Mouse (Mus musculus) heart, adult 9 months (tissue): Measurements from ENCODE around the gene Lpcat2b.
"Not testable (repeated sequence)": the region's sequence is repeated elsewhere in the genome, so short reads cannot be mapped to it uniquely, and the experiment has no call there.

Experiments
- DNase-seq, 2 experiments: peaks; one replicate each; pipeline ENCODE4 v3.0.0; 2022; ENCODE audit warnings: low spot score in 2 of 2

Lpcat2b gene

GRCm38 (mm10) chr5:107431249-107431648 is at the start of gene Lpcat2b:
Gene Lpcat2b (plus strand): TSS chr5:107431549.
- no peak for DNase-seq

DNA sequence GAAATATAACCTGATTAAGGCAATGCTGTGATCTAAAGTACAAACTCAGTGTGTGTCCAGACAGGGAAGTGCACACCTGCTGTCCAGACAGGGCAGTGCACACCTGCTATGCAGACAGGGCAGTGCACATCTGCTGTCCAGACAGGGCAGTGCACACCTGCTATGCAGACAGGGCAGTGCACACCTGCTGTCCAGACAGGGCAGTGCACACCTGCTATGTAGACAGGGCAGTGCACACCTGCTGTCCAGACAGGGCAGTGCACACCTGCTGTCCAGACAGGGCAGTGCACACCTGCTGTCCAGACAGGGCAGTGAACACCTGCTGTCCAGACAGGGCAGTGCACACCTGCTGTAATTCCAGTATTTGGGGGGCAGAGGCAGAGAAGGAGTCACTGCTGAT is 44.9 kb upstream of the Lpcat2b start:
- DNase-seq = not testable (repeated sequence)

DNA sequence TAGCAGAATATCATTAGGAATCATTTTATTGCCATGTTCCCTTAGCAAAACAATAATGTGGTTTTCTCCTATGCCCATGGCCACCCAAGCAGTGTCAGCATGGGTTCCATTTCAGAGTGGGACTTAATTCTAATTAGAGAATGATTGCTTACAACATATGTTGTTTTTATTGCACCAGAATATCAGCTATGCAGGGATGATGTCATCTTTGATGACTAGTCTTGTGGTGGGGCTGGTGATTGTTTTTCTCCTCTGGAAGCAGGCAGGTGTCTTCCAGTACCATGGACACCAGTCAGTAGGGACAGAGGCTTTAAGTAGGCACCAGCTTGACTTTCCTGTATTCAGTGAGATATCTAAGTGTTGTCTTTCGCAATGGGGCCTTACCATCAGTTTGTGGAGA is 43.6 kb upstream of the Lpcat2b start:
- DNase-seq = no peak

GRCm38 (mm10) chr5:107389373-107389772 is 42.0 kb upstream of the Lpcat2b start:
- DNase-seq = no peak

DNA sequence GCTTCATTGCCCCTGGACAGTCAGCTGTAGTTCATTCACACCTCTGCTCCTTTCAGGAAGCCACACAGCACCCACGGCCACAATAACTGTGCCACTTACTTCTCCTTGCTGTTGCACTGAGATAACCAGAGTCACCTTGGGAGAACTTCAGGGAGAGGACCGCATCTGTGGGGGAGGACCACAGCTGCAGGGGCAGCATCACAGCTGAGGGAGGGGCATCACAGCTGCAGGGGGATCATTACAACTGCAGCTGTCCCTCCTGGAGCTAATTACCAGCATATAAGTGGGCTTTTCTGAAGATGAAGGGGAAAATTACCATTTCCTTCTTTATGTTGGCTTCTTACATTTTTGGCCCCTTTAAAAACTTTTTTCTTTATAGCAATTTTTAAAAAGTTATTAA is 36.9 kb upstream of the Lpcat2b start:
- no peak for DNase-seq

DNA sequence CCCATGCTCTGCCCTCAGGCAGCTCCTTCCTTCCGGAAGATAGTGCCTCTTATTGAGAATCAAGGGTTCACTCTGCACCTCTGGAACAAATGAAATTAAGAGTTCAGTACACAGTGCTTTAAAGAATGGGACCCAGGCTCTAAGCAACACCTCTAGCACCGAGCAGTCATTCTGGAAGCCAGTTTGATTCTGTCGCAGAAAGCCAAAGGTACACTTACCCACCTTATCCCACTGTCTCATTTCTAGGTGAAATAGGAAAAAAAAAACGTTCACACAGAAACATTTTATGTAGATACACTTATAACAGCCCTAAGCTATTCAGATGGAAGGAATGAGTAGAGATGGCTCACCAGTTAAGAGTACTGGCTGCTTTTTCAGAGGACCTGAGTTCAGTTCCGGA is 28.9 kb upstream of the Lpcat2b start, which contains the start of gene Ephx4:
TSS of gene Ephx4 (plus strand) at position 301 of the 400 bp plus-strand sequence.
- DNase-seq = no peak

DNA sequence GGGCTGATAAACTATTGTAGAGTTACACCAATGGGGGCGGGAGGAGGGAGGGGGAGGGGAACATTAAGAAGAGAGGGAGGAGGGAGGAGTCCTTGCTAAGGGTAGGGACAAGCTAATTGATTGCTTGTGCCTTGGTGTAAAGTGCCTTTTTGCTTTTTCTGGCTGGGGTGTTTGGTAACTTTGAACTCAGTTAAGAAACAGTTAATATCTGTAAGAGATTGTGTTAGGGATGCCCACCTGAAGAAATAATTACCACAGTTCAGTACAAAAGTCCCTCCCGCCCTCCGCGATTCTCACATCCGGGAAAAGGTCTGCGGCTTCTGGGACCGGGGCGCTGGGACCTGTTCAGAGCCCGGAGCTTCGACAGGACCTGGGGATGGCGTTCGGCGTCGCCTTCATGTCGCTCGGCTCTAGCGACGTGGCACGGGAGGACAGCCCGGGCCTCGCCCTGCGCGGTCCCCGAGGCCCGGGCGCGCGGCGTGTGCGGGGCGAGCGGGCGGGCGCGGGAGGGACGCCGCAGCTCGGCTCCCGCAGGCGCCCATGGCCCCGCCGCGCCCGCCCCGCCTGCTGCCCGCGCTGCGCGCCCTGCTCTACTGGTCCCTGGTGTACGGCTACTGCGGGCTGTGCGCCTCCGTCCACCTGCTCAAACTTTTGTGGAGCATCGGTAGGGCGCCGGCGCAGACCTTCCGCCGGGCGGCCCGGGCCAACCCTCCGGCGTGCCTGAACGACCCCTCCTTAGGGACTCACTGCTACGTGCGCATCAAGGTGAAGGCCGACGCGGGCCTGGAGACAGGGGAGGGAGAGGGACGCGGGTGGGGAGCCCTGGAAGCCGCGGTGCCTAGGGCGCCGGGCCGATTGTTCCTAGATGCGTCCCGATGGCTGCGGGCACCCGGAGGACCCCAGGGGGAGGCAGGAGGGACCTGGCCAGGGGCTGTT is 28.1 kb upstream of the Lpcat2b start:
- DNase-seq = no peak

GRCm38 (mm10) chr5:107403947-107404684 is 27.2 kb upstream of the Lpcat2b start:
- no peak for DNase-seq

- DNase-seq = no peak
Measured at GRCm38 (mm10) chr5:107405361-107405760, 26.0 kb upstream of the Lpcat2b start.

- no peak for DNase-seq
Measured at GRCm38 (mm10) chr5:107410305-107410704, 21.0 kb upstream of the Lpcat2b start.

- DNase-seq = peak in 1 of 2 experiments; percentile 5
Measured at GRCm38 (mm10) chr5:107411326-107411725, 20.0 kb upstream of the Lpcat2b start.

GRCm38 (mm10) chr5:107412285-107412684 is 19.1 kb upstream of the Lpcat2b start:
- no peak for DNase-seq

DNA sequence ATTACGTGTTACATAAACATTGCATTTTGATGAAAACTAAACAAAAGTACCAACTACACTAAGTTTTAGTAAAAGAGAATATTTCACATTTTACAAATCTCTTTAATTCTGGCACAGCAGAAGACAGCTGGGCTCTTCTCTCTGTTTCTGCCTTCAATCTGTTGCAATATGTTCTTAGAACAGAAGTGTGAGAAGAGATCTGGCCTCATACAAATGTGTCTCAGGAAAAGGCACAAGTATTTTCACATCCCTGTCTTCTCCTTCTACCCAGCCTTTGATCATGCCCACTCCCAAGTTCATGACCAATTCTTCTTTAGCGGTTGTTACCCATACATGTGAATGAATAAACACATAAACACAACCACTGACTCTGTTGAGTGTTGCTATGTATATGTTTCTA is 16.3 kb upstream of the Lpcat2b start:
- no peak for DNase-seq

DNA sequence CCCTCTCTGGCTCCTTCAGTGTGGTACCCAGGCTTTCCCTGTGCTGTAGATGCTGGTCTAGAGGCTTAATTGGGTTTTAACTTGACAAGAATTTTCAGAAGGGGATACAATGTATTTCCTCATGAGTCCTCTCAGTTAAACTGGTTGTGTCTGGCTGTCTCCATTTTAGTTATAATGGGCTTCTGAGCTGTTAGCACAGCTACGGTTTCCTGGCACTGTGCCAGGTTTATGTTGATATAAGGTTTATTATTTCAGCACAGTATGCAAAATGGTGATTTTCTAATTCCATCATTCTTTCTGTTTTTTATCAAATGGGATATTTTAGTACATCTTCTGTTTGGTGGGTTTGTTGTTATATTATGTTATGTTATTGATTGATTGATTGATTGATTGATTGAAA is 9.7 kb upstream of the Lpcat2b start:
- DNase-seq = no peak

DNA sequence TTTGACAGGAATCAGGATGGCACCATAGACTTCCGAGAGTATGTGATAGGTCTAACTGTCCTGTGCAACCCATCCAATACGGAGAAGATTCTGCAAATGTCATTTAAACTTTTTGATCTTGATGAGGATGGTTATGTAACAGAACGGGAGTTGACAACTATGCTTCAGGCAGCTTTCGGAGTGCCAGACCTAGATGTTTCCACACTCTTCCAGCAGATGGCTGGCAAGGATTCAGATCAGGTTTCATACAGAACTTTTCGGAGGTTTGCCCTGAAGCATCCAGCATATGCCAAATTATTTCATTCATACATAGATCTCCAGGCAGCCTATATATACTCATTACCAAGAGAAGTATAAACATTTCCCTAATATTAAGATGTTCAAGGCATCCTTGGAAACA is 2.7 kb downstream of the Lpcat2b start:
- no peak for DNase-seq

DNA sequence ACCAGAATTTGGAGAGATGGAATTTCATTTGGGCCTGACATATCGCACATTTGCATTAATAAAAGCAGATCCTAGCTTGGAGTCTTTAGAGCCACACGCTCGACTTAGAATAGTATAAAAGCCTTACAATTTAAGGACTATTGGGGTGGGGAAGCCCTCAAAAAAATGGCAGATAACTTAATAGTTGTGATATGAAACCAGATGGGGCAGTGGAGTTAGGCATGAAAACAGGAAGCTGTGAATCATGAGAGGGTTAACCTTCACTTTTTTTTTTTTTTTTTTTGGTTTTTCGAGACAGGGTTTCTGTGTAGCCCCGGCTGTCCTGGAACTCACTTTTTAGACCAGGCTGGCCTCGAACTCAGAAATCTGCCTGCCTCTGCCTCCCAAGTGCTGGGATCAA is 4.8 kb downstream of the Lpcat2b start:
- DNase-seq = no peak

- no peak for DNase-seq
Measured at GRCm38 (mm10) chr5:107436587-107437209, 5.3 kb downstream of the Lpcat2b start.

DNA sequence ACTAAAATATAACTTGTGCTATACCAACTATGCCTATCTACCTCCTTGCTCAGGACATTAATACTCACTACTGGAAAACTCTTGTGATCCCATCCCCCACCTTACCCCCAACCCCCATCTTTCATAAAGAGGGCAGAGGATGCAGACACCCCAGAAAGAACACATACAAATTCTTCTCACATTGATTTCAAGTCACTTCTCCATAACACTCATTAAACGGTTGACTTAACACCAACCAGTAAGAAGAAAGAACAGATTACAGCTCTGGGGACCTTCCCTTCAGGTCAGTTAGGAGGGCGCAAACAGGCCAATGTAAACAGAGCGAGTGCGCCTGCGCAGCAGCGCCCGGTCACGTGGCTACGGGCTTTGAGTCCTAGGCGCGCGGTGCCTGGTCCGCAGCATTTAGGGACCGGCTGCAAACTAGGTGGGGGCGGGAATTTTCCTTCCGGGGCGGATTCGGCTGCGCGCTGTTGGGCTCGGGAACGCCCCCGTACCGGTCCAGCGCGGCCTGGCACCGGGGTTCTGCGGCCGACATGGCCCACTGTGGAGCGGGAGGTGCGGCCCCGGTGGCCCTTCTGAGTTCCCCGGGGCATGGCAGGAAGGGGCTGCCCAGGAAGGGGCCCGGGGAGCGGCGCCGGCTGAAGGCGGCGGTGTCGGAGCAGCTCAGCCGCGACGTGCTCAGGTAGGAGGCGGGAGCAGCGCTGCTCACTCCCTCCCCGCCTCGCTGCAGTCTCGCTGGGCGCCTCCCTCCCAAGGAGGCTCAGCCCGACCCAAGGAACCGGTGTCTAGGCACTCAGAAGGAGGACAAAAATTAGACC is 6.3 kb downstream of the Lpcat2b start, which contains the start of gene Btbd8:
TSS of gene Btbd8 (plus strand) at position 534 of the 818 bp plus-strand sequence.
- DNase-seq = peak; percentile 92 to 93

GRCm38 (mm10) chr5:107438353-107438752 is 7.0 kb downstream of the Lpcat2b start:
- no peak for DNase-seq

GRCm38 (mm10) chr5:107441881-107442280 is 10.5 kb downstream of the Lpcat2b start:
- no peak for DNase-seq

- DNase-seq = no peak
Measured at GRCm38 (mm10) chr5:107444251-107444650, 12.9 kb downstream of the Lpcat2b start.
